8 mouse cellular contexts compared by ENCODE assay signal in the genomic region with DNA sequence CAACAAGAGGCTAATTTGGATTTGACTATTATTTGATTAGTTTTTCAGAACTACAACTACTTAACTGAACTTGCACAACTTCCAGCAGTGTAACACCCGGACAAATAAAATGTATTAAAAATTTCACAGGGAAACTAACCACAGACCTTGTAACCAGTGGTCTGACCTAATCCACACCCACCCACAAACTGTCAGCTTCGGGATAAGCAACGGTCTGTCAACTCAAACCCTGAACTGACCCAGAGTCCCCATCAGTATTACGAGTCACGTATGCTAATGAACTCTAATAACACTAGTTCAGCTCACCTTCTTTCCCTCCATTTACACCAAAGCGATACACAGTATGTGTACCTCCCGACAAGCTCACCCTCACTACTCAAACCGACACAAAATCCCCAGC. TPM values are rescaled to one million over a fixed set of nuclear protein-coding genes. Genes with fewer than 3 reads are reported as not detected.
DNase-seq lines count a peak whose midpoint lies in the region; ATAC-seq and TF ChIP-seq lines count a peak whose summit lies in the region.

No protein-coding gene starts in this region.

- TF ChIP-seq CTCF in testis, adult 2 months (IDR thresholded peaks at IDR 0.05; ENCODE audit: control insufficient read depth, insufficient read depth, insufficient replicate concordance, low read depth, low read length) = no peak
- TF ChIP-seq CTCF in stomach, postnatal 0 days (IDR thresholded peaks at IDR 0.05; ENCODE audit: low read depth) = no peak

- no peaks in the 10 kb centered on the region for H3K9me3 ChIP-seq in liver, embryonic 11.5 days (ENCODE audit: control insufficient read depth, low read length)
- H3K9me3 ChIP-seq in stomach, postnatal 0 days (ENCODE audit: control insufficient read depth, low read length) = no peaks in the 10 kb centered on the region

- peak overlapping the region; percentile 94 for H3K4me3 ChIP-seq in testis, adult 2 months (ENCODE audit: control insufficient read depth, low read depth, low read length)
- H3K4me3 ChIP-seq in liver, embryonic 11.5 days (ENCODE audit: low read depth, low read length) = peak overlapping the region; percentile 82
- H3K4me3 ChIP-seq in stomach, postnatal 0 days (ENCODE audit: low read depth, low read length) = peak overlapping the region; percentile 96

- H3K4me1 ChIP-seq in testis, adult 2 months (ENCODE audit: control insufficient read depth, insufficient read depth, low read length) = no peaks in the 10 kb centered on the region
- H3K4me1 ChIP-seq in liver, embryonic 11.5 days (replicated peaks; ENCODE audit: control insufficient read depth, insufficient read depth, low read length) = peaks cover 19% of the 10 kb centered on the region
- H3K4me1 ChIP-seq in stomach, postnatal 0 days (replicated peaks; ENCODE audit: control insufficient read depth, insufficient read depth) = no peaks in the 10 kb centered on the region

- ATAC-seq in liver, embryonic 11.5 days (replicated peaks; ENCODE audit: low FRiP score) = no peak
- no peak for ATAC-seq in stomach, postnatal 0 days (ENCODE audit: low FRiP score, low TSS enrichment)

- DNase-seq in adrenal gland, adult 2 months = peak; percentile 13
- no peak for DNase-seq in adrenal gland, postnatal 10 days
- DNase-seq in testis, postnatal 10 days (ENCODE audit: low spot score) = no peak
- DNase-seq in liver, embryonic 11.5 days (ENCODE audit: low spot score) = no peak
- no peak for DNase-seq in stomach, postnatal 0 days (ENCODE audit: low spot score)
- DNase-seq in left cerebral cortex, adult 11 months (ENCODE audit: low spot score) = no peak
- DNase-seq in layer of hippocampus, adult 8-10 months (ENCODE audit: low spot score in 2 of 2) = no peak

- H3K4me2 ChIP-seq in liver, embryonic 11.5 days = peak overlapping the region; percentile 76
- peak overlapping the region; percentile 66 for H3K4me2 ChIP-seq in stomach, postnatal 0 days (replicated peaks; ENCODE audit: low read depth)

- peak overlapping the region; percentile 95 for H3K9ac ChIP-seq in liver, embryonic 11.5 days (ENCODE audit: low read depth, low read length)
- H3K9ac ChIP-seq in stomach, postnatal 0 days (ENCODE audit: low read length) = peak overlapping the region; percentile 97

- WGBS in liver, embryonic 11.5 days = 5% methylated on average over 8 of the region's 8 CpGs
- WGBS in stomach, postnatal 0 days = 8% methylated on average over 8 of the region's 8 CpGs

- no peak for TF ChIP-seq POLR2A in testis, adult 2 months (IDR thresholded peaks at IDR 0.05; ENCODE audit: control insufficient read depth, low read depth, low read length)

- TF ChIP-seq EP300 in stomach, postnatal 0 days (optimal IDR thresholded peaks at IDR 0.05) = no peak

- peak overlapping the region; percentile 99 for H3K27ac ChIP-seq in testis, adult 2 months (ENCODE audit: control insufficient read depth, insufficient read depth, low read depth, low read length)
- H3K27ac ChIP-seq in liver, embryonic 11.5 days (ENCODE audit: low read depth, low read length) = peak overlapping the region; percentile 97
- peak overlapping the region; percentile 99; the same call in 1 of the 2 replicates for H3K27ac ChIP-seq in stomach, postnatal 0 days (replicated peaks)

- peaks cover 2% of the 10 kb centered on the region for H3K36me3 ChIP-seq in testis, adult 2 months (ENCODE audit: control insufficient read depth, insufficient read depth, low read length)
- H3K36me3 ChIP-seq in liver, embryonic 11.5 days (ENCODE audit: control insufficient read depth, insufficient read depth, low read length) = peaks cover 21% of the 10 kb centered on the region; the same call in 1 of the 2 replicates
- peaks cover 3% of the 10 kb centered on the region; the same call in 1 of the 2 replicates for H3K36me3 ChIP-seq in stomach, postnatal 0 days (ENCODE audit: control insufficient read depth, insufficient read depth, low read length)

- H3K27me3 ChIP-seq in testis, adult 2 months (ENCODE audit: control insufficient read depth, insufficient read depth, low read length) = no peaks in the 10 kb centered on the region
- H3K27me3 ChIP-seq in liver, embryonic 11.5 days (replicated peaks; ENCODE audit: control insufficient read depth, insufficient read depth, low read length) = no peaks in the 10 kb centered on the region
- H3K27me3 ChIP-seq in stomach, postnatal 0 days (ENCODE audit: control insufficient read depth, insufficient read depth, low read length) = no peaks in the 10 kb centered on the region

RNA-seq across cellular contexts. Expression of a gene that starts 0.5 kb away (rescaled TPM):
- 10 to 100 TPM; 39.8 to 41.7 TPM for total RNA-seq in adrenal gland, adult 2 months (2021)
- polyA plus RNA-seq in adrenal gland, adult 2 months (2012; rRNA removed) = 52.7 and 81.0 TPM in 2 replicates
- 10 to 100 TPM; 35.5 to 36.6 TPM for total RNA-seq in adrenal gland, postnatal 10 days (2021)
- polyA plus RNA-seq in testis, adult 2 months (2012; rRNA removed) = 38.6 and 47.0 TPM in 2 replicates
- 76.1 and 81.1 TPM in 2 replicates for polyA plus RNA-seq in liver, embryonic 11.5 days (2014; fragmentation: Nextera tagmentation; extraction: Ambion mirVana)
- polyA plus RNA-seq in stomach, postnatal 0 days (2015; fragmentation: Nextera tagmentation; extraction: Ambion mirVana) = 60.8 and 61.7 TPM in 2 replicates
- 10 to 100 TPM; 17.9 to 27.8 (median 23.7) TPM for total RNA-seq in layer of hippocampus, adult 8-10 months (2022)

RNA-seq across cellular contexts. Expression of a gene that starts 1.3 kb away (rescaled TPM):
- 100 to 1,000 TPM; 120 to 177 TPM for total RNA-seq in adrenal gland, adult 2 months (2021)
- polyA plus RNA-seq in adrenal gland, adult 2 months (2012; rRNA removed) = 93.0 and 109 TPM in 2 replicates
- 100 to 1,000 TPM; 132 to 167 TPM for total RNA-seq in adrenal gland, postnatal 10 days (2021)
- 117 and 121 TPM in 2 replicates for polyA plus RNA-seq in testis, adult 2 months (2012; rRNA removed)
- 98.8 and 109 TPM in 2 replicates for polyA plus RNA-seq in liver, embryonic 11.5 days (2014; fragmentation: Nextera tagmentation; extraction: Ambion mirVana)
- polyA plus RNA-seq in stomach, postnatal 0 days (2015; fragmentation: Nextera tagmentation; extraction: Ambion mirVana) = 37.0 and 46.9 TPM in 2 replicates
- total RNA-seq in layer of hippocampus, adult 8-10 months (2022) = 100 to 1,000 TPM; 190 to 255 (median 232) TPM

RNA-seq across cellular contexts. Expression of a gene that starts 13.2 kb away (rescaled TPM):
- total RNA-seq in adrenal gland, adult 2 months (2021) = not detected
- 0.07 and 0.08 TPM in 2 replicates for polyA plus RNA-seq in adrenal gland, adult 2 months (2012; rRNA removed)
- not detected for total RNA-seq in adrenal gland, postnatal 10 days (2021)
- polyA plus RNA-seq in testis, adult 2 months (2012; rRNA removed) = 0.22 and 0.32 TPM in 2 replicates
- 0.07 TPM in 1 of 2 replicates, not detected in the other for polyA plus RNA-seq in liver, embryonic 11.5 days (2014; fragmentation: Nextera tagmentation; extraction: Ambion mirVana)
- 0.08 and 0.11 TPM in 2 replicates for polyA plus RNA-seq in stomach, postnatal 0 days (2015; fragmentation: Nextera tagmentation; extraction: Ambion mirVana)
- total RNA-seq in layer of hippocampus, adult 8-10 months (2022) = under 1 TPM in 1 of 4 experiments, not detected in 3; 0.18 TPM

RNA-seq across cellular contexts. Expression of a gene that starts 26.5 kb away (rescaled TPM):
- not detected for total RNA-seq in adrenal gland, adult 2 months (2021)
- polyA plus RNA-seq in adrenal gland, adult 2 months (2012; rRNA removed) = 0.18 and 0.52 TPM in 2 replicates
- total RNA-seq in adrenal gland, postnatal 10 days (2021) = under 1 TPM; 0.57 to 0.70 TPM
- 0.22 and 0.32 TPM in 2 replicates for polyA plus RNA-seq in testis, adult 2 months (2012; rRNA removed)
- polyA plus RNA-seq in liver, embryonic 11.5 days (2014; fragmentation: Nextera tagmentation; extraction: Ambion mirVana) = 2.0 and 3.1 TPM in 2 replicates
- 0.10 TPM in 1 of 2 replicates, not detected in the other for polyA plus RNA-seq in stomach, postnatal 0 days (2015; fragmentation: Nextera tagmentation; extraction: Ambion mirVana)
- total RNA-seq in layer of hippocampus, adult 8-10 months (2022) = not detected

RNA-seq across cellular contexts. Expression of a gene that starts 44.3 kb away (rescaled TPM):
- total RNA-seq in adrenal gland, adult 2 months (2021) = 1 to 10 TPM in 1 of 2 experiments, under 1 TPM in 1; 0.66 to 1.7 TPM
- polyA plus RNA-seq in adrenal gland, adult 2 months (2012; rRNA removed) = 4.4 and 6.6 TPM in 2 replicates
- total RNA-seq in adrenal gland, postnatal 10 days (2021) = 1 to 10 TPM; 1.7 to 2.5 TPM
- 9.9 and 10.2 TPM in 2 replicates for polyA plus RNA-seq in testis, adult 2 months (2012; rRNA removed)
- polyA plus RNA-seq in liver, embryonic 11.5 days (2014; fragmentation: Nextera tagmentation; extraction: Ambion mirVana) = 1.7 and 1.9 TPM in 2 replicates
- polyA plus RNA-seq in stomach, postnatal 0 days (2015; fragmentation: Nextera tagmentation; extraction: Ambion mirVana) = 0.63 and 0.68 TPM in 2 replicates
- total RNA-seq in layer of hippocampus, adult 8-10 months (2022) = 10 to 100 TPM; 16.0 to 24.1 (median 20.7) TPM
